Mouse (Mus musculus) 3T3-L1 (cell line): Measurements from ENCODE around the gene Thumpd3.
A peak's percentile ranks its signal among the peaks of the same experiment; 100 is the strongest.

Experiments
- DNase-seq: peaks from one replicate; pipeline ENCODE4 v3.0.0-alpha.2; 2015; ENCODE audit warnings: low read depth, low spot score

Thumpd3 gene

GRCm38 (mm10) chr6:113046041-113046975, at the start of gene Thumpd3:
Gene Thumpd3, plus strand, starts transcription at chr6:113046225.
- DNase-seq, result peak; percentile 98

GRCm38 (mm10) chr6:112999199-112999598, 46.8 kb upstream of the Thumpd3 start:
- peak; percentile 75 for DNase-seq

- peak; percentile 96 for DNase-seq
Measured at GRCm38 (mm10) chr6:113000666-113001287, 45.2 kb upstream of the Thumpd3 start.

DNA sequence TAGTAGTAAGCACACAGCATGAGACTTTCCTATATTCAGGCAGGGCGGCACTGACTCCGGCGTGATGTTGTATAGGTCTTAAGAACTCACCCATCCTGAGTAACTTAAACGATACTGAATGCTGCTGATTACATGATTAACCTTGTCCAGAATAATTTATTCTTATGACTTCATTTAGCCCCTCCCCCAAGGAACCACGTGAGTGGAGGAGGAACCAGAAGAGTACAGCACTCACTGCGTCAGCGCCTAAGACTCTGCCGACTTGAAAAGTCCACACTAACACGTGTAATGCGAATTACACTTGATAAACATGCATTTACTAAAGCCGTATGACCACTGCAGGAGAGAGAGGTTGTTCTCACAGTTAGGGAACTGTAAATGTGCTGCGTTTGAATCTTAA, 44.3 kb upstream of the Thumpd3 start:
- no peak for DNase-seq

GRCm38 (mm10) chr6:113003313-113004111, 42.5 kb upstream of the Thumpd3 start:
- no peak for DNase-seq

DNA sequence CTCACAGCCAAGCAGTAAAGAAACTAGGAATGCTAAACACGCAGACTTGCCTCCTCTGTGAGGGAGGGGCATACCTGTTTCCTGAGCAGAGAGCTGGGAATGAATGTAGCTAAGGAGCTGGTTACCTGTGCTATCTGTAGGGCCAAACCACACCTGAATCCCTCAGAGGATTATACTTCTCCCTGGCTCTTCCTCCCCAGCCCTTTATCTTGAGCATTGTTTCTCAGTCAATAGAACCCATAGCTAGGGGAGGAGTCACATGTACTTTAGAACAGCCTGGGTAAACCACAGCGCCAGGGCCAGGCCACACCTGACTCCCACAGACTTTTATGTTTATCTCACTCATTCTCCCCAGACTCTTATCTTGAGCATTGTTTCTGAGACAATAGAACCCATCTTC, 39.2 kb upstream of the Thumpd3 start:
- DNase-seq, result no peak

DNA sequence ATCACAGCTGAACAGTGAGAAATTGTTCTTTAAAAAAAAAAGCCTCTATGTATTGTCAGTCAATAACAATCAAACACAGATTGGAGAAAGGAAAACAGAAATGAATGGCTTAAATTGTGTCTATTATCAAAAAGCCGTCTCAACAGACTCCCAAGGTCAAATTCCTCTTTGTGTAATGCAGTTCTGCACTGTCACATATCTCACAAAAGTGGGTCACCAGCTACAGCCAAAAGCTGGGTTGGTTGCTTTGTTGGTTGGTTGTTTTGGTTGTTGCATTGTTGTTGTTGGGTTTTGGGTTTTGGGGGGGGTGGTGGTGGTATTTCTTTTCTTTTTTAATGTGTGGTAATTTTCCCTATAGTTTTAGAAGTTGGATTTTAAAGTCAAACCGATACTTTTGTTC, 34.1 kb upstream of the Thumpd3 start:
- DNase-seq, result no peak

- peak; percentile 84 for DNase-seq
Measured at GRCm38 (mm10) chr6:113012495-113012941, 33.5 kb upstream of the Thumpd3 start.

DNA sequence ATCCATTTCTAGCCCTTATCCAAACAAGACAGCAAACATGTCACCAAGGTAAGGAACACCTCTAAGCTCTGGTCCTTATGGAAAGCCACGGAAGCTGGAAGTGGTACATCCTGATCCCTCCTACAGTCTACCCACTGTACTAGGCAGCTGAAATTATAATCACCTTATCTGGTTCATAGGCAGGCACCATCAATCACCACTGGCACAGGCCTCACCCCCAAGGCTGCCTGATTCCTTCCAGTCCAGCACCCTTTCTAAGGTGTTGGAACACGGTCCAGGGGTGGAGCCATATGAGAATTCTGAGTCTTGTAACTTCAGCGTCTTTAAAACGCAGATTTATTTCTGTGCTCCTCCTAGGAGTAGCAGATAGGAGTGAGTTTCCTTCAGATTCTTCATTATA, 32.5 kb upstream of the Thumpd3 start:
- DNase-seq, result no peak

- DNase-seq, result no peak
Measured at GRCm38 (mm10) chr6:113017500-113018047, 28.5 kb upstream of the Thumpd3 start.

DNA sequence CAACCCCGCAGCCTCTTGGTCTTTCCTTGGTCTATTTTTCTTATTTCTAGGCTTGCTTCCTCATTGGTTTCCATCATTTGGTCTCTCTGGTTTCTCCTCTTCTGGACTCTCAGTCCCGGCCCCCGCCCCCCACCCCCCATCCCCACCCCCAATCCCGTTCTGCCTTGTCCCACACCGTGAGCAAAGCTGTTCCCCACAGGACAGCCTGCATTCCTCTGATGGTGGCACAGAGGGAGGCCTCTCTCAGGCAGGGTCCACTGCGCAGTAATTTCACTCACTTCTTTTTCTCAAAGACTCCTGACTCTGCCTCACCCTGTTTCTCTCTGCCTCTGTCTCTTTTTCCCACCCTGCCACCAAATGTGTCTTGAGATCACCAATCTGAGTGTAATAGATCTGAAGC, 27.9 kb upstream of the Thumpd3 start:
- no peak for DNase-seq

DNA sequence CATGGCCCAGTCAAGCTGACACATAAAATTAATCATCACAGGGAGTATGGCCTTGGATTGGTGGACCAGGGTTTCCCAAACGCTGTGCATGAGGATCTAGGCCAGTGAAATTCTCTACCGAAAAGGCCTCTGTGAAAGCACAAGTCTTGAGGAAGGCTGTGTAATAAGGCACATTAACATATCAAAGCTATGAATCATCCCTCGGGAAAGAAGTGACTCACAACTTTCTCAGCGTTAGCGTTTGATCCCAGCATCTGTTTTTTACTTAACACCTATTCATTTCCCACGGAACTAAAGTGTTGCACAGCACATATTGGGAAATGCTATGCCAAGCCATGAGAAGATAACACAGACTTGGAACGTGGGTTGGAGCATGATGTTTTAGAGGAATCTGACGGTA, 21.2 kb upstream of the Thumpd3 start:
- peak; percentile 95 for DNase-seq

DNA sequence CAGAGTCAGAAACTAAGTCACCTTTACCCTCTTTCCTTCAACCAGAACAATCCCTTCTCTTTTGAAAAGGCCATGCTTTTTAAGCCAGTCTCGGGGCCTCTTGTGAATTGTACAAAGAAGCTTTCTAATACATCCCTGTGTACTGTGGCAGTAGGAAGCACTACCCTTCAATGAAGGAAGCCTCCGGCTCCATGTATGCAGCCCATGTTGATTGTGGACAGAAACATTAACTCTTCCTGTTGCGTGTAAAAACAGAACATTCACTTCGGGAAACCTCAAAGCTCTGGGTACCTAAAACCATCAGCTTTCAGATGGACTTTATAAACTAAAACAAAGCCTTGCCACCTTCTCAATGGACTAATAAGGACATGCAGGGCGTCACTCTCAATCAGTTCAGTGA, 20.3 kb upstream of the Thumpd3 start:
- peak; percentile 31 for DNase-seq

- DNase-seq, result no peak
Measured at GRCm38 (mm10) chr6:113027446-113027845, 18.6 kb upstream of the Thumpd3 start.

- no peak for DNase-seq
Measured at GRCm38 (mm10) chr6:113029006-113029405, 17.0 kb upstream of the Thumpd3 start.

DNA sequence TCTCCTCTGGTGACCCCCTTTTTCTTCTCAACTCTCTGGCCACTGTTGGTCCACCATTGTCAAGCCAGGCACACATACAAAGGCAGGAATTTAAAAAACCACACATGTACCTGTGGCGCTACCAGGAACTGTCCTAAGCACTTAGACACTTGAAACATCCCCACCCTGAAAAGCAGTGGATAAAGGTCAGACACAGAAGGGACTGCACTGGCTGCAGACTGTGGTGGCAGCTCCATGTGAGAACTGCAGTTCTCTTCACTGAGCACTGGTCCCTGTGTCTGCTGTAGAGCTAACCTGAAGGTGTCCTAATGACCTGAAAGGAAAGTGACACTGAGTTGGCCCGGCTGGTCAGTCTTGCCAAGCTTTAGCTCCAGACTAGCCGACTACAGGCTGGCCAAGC, 15.5 kb upstream of the Thumpd3 start:
- DNase-seq, result no peak

DNA sequence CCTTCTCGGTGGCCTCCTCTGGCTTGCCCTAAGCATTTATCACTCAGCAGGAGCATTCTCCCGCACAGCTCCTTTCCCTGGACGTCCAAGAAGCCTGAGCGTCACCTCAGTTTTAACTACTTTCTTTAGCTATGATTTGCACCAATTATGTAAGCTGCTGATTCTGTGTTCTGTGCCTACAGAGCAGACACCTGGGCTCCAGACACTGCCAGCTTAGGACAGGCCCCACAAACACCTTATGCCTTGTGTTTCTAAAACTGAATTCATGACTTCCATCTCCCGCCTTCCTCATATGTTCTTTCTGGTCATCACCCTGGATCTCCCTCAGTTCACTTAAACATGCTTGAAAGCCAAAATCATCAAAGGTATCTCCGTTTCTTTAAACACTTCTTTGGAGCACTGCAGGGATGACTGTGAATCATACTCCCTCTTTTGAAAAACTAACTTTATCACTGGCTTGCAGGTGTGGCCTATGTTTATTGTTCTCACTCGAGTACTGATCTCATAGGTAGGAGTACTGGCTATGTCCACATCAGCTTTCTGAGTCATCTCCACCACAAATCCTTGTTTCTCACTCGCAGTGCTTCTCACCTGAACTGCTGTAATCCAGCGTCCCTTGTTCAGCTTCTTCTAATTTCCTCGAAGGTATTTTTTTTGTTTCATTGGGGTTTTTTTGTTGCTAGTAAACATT, 14.9 kb upstream of the Thumpd3 start:
- no peak for DNase-seq

DNA sequence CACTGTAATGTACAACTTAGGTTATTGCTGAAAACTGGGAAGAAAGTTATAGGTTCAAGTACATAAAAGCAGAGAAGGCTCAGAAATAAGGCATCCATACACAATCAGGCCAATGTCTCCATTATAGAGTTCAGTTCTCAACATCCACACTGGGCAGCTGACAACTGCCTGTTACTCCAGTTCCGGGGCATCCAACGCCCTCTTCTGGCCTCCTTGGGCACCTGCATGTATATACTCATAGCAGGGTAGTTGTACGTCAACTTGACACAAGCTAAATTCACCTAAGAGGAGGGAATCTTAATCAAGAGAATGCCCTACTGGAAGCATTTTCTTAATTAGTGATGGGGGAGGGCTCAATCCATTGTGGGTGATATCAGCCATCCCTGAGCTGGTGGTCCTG, 13.9 kb upstream of the Thumpd3 start:
- no peak for DNase-seq

- no peak for DNase-seq
Measured at GRCm38 (mm10) chr6:113033185-113033584, 12.8 kb upstream of the Thumpd3 start.

- no peak for DNase-seq
Measured at GRCm38 (mm10) chr6:113034466-113034865, 11.6 kb upstream of the Thumpd3 start.
